Mouse (Mus musculus) myocyte (in vitro differentiated cells): Measurements from ENCODE around the gene Kcnq1.

Experiments used
- CEBPB ChIP-seq: IDR thresholded peaks from 2 replicates; pipeline ENCODE4 v1.6.1; 2011; ENCODE audit warnings: mild to moderate bottlenecking, moderate library complexity; ENCODE audit not compliant: poor library complexity, insufficient read depth, severe bottlenecking
- MAX ChIP-seq: IDR thresholded peaks from one replicate; pipeline ENCODE4 v1.6.1; 2011; ENCODE audit warnings: low read depth, mild to moderate bottlenecking, control low read depth
- MYOG ChIP-seq, 3 experiments: IDR thresholded peaks; one replicate each; pipeline ENCODE4 v1.6.1; 2011; ENCODE audit warnings: control low read depth in 2 of 3, low read depth in 2 of 3, mild to moderate bottlenecking in 2 of 3; ENCODE audit not compliant: insufficient read length in 2 of 3, control insufficient read depth in 1 of 3, insufficient read depth in 1 of 3
- POLR2A ChIP-seq: IDR thresholded peaks from one replicate; pipeline ENCODE4 v1.6.1; 2011; ENCODE audit warnings: low read depth, mild to moderate bottlenecking, control low read depth, moderate library complexity; ENCODE audit not compliant: insufficient read length
- TCF3 ChIP-seq: IDR thresholded peaks from one replicate; pipeline ENCODE4 v1.6.1; 2011; ENCODE audit warnings: low read depth, control low read depth; ENCODE audit not compliant: insufficient read length
- USF1 ChIP-seq: IDR thresholded peaks from one replicate; pipeline ENCODE4 v1.6.1; 2011; ENCODE audit warnings: low read depth, mild to moderate bottlenecking, control low read depth, moderate library complexity

DNA sequence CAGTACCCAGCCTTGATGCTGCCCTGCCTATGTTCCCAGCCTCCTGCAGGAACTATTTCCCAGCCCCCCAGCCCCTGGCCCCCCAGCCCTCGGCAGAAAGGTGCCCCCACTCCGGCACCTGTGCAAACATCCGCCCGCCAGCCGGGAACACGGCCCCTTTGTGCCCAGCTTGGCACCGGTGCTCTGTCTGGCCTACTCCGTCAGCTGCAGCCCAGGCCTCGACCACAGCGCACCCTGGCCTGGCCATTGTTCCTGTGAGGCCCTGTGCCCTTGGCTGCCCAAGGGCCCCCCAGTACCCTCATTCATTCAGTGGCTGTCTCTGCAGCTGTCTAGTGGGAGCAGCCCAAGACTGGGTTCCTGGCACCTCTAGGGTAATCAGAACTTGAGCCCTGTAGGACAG lies 80.2 kb downstream of the Kcnq1 start:
- TF ChIP-seq POLR2A (no peak), MAX (no peak), USF1 (no peak), TCF3 (no peak), CEBPB (no peak), MYOG (IDR thresholded peaks at IDR 0.05; ENCODE audit: control insufficient read depth in 1 of 3, insufficient read depth in 1 of 3, insufficient read length in 2 of 3, low read depth in 2 of 3) (no peak)
